Mouse (Mus musculus): ENCODE results near the gene Aplp1.
A peak's percentile ranks its signal among the peaks of the same experiment; 100 is the strongest.

The Aplp1 gene

GRCm38 (mm10) chr7:30444154-30444970, 973 bp downstream of the Aplp1 start:
- DNase-seq = peak; percentile 75 to 81

DNA sequence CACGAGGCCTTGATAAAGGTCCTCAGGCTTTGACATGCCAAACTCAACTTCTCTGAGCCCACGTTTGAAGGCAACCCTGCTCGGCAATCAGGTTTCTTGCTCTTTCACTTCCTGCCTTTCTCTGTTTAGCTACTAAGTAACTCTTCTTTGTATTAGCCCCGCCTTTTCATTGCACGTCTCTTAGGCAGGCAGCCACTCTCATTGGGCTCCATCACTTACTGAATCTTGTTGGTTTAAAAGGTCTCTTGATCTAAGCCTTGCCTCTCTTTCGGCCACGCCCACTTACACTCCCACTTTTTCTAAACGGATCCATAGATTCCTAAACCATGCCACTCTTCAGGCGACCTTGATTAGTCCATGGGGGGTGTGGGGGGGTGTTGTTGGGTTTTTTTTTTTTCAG, 1.6 kb downstream of the Aplp1 start:
- DNase-seq = no peak

DNA sequence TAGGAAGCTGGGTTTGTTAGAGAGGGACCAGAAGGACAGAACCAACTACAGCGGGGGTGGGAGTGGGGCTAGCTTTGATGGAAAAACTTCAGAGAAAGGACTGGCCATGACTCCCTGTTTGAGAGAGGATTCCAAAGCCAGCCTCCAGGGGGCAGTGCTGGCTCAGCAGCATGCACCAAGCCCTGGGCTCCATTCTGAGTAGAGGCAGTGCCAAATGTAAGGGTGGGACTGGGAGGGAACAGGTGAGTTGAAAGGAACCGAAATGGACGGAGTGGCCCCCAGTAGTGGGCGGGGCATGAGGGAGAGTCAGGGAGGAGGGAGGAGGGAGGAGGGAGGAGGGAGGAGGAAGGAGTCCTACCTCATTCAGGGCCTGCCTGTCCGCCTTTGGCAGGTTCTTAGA, 4.6 kb downstream of the Aplp1 start:
- peak; percentile 85 to 89 for DNase-seq

DNA sequence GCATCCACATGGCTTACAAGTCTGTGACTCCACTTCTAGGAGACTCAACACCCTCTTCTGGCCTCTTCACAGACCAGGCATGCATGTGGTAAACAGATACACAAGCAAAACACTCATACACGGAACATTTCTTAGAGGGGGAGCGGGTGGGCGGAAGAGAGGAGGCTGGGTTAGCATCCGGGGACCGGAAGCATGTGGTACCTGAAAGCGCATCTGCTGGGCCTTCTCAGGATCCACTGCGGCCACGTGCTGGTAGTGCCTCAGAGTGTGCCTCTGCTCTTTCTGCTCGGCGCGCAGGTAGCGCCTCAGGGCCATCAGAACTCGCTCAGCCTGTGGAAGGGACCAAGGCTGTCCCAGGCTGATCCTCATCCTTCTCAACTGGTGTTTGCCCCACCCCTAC, 5.6 kb downstream of the Aplp1 start:
- DNase-seq = no peak

DNA sequence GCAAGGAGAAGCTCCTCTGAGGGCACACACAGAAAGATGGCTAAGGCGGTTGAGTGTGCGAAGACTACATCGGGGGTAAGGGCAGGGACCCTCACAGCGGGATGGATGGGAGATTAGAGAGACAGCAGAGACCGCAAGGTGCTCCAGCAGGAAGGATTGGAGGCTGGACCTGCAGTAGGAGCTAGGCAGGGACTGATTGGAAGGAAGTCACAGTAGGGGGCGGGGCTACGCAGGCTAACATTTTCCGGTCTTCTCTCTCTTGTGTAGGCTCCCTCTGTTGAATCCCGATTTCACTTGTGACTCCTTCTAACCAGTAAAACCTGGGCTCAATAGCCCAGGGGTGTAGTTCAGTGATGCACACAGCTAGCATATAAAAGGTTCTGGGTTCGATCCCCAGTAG, 8.5 kb downstream of the Aplp1 start:
- DNase-seq = no peak

GRCm38 (mm10) chr7:30435156-30435555, 10.2 kb downstream of the Aplp1 start:
- no peak for DNase-seq

DNA sequence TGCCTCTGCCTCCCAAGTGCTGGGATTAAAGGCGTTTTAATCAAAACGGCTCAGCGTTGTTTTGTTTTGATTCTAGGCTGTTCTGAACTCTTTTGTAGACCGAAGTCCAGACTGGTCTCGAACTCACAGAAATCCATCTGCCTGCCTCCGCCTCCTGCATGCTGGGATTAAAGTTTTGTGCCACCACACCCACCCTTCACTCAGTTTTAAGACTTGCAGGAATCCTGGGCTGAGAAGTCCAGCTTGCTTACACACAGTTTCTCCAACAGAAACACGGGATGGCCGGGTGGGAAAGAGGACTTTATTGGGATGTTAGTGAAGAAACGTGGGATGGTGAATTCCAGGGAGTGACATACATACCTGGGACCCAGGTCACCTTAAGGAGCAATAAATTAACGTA, 10.6 kb downstream of the Aplp1 start:
- DNase-seq = no peak

- DNase-seq = peak in 1 of 2 experiments; percentile 42
These were observed 11.1 kb downstream of the Aplp1 start for GRCm38 (mm10) chr7:30434238-30434637.

- DNase-seq = peak; percentile 94 to 95
These were observed 13.5 kb downstream of the Aplp1 start for GRCm38 (mm10) chr7:30431793-30432192.

DNA sequence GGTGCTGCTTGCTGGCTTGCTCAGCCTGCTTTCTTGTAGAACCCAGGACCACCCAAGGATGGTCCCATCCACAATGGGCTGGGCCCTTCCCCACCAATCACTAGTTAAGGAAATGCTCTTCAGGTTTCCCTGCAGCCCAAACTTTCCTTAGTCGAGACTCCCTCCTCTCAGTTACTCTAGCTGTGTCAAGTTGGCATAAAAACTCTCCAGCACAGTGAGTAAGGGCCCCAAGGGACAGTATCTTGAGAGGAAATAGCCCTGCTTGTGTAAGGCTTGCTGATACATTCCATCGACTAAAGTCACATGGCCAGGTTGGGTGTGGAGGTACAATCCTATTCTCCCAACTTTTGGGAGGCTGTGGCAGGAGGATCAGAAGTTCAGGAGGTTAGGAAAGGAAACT, 15.1 kb downstream of the Aplp1 start:
- DNase-seq = no peak

DNA sequence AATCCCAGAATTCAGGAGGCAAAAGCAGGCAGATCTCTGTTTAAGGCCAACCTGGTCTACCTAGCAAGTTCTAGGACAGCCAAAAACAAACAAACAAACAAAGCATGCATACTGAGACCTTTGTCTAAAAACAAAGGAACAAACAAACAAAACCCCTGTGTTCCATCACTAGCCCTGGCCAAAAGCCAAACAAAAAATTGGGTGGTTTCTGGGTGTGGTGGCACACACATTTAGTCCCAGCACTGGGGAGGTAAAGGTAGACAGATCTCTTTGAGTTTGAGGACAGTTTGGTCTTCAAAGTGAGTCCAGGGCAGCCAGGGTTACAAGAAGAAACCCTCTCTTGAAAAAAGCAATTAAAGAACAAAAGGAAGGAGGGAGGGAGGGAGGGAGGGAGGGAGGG, 16.0 kb downstream of the Aplp1 start:
- no peak for DNase-seq

DNA sequence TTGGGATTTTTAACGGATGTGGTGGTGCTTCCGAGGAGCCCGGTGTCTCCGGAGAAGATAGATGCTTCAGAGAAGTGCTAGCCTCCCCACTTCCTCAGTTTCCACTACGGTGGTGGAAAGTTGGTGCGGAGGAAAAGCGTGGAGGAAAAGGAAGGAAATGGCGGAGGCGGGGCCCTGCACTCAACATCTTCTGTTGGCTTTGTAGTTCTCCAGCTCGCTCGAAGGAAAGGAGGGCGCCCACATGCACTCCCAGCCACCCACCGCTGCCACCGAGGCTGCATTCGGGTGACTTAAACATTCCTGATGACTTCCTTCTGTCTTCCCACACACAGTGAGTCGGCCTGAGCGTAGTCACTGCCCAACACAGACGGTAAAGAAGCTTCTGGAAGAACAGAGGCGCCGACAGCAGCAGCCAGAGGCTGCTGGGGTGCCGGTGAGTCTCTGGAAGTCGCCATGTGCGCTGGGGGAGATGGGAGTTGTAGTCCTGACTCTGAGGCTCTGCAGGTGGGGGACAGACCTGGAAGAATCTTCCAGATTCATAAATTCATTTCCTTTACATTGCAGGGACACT, 22.2 kb downstream of the Aplp1 start:
- peak in 1 of 2 experiments; percentile 44 for DNase-seq

GRCm38 (mm10) chr7:30422560-30422959, 22.8 kb downstream of the Aplp1 start:
- DNase-seq = no peak

- DNase-seq = peak; percentile 98
These were observed 23.4 kb downstream of the Aplp1 start for GRCm38 (mm10) chr7:30421890-30422435.

GRCm38 (mm10) chr7:30421175-30421889, 24.0 kb downstream of the Aplp1 start, which contains the start of gene Nfkbid:
Gene Nfkbid, plus strand, starts transcription at chr7:30421732.
- peak; percentile 72 to 75 for DNase-seq

DNA sequence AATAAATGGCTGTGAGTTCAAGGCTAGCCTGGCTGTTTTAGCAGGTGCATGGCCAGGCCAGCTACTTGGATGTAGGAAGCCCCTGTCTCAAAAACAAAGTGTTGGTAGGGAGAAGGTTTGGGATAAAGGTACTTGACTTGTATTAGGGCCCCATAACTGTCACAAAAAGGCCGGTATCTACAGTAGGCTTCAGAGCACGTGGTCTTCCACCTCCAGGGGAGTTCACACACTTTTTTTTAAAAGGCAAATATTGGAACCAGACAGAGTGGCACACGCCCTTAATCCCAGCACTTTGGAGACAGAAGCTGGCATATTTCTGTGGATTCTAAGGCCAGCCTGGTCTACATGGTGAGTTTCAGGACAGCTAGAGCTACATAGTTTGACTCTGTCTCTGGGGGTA, 24.7 kb downstream of the Aplp1 start:
- no peak for DNase-seq

GRCm38 (mm10) chr7:30419561-30420499, 25.5 kb downstream of the Aplp1 start, which contains the start of gene Hcst:
Gene Hcst, minus strand, starts transcription at chr7:30419854.
- DNase-seq = no peak

- DNase-seq = no peak
These were observed 27.5 kb downstream of the Aplp1 start for GRCm38 (mm10) chr7:30417856-30418255.

GRCm38 (mm10) chr7:30413596-30413995, 31.7 kb downstream of the Aplp1 start, which contains the start of gene Tyrobp:
Gene Tyrobp, plus strand, starts transcription at chr7:30413760.
- DNase-seq = no peak

GRCm38 (mm10) chr7:30412735-30413147, 32.6 kb downstream of the Aplp1 start:
- DNase-seq = no peak

GRCm38 (mm10) chr7:30411023-30411422, 34.3 kb downstream of the Aplp1 start:
- no peak for DNase-seq

GRCm38 (mm10) chr7:30409789-30410188, 35.5 kb downstream of the Aplp1 start:
- DNase-seq = no peak
